Mouse (Mus musculus): ENCODE results near the gene Tmem88b. TPM values are rescaled to one million over a fixed set of nuclear protein-coding genes. Genes with fewer than 3 reads are reported as not detected.
A peak's percentile ranks its signal among the peaks of the same experiment; 100 is the strongest.

Gene Tmem88b
- polyA plus RNA-seq, 1 experiment from 2014 or later = 1.8 TPM

DNA sequence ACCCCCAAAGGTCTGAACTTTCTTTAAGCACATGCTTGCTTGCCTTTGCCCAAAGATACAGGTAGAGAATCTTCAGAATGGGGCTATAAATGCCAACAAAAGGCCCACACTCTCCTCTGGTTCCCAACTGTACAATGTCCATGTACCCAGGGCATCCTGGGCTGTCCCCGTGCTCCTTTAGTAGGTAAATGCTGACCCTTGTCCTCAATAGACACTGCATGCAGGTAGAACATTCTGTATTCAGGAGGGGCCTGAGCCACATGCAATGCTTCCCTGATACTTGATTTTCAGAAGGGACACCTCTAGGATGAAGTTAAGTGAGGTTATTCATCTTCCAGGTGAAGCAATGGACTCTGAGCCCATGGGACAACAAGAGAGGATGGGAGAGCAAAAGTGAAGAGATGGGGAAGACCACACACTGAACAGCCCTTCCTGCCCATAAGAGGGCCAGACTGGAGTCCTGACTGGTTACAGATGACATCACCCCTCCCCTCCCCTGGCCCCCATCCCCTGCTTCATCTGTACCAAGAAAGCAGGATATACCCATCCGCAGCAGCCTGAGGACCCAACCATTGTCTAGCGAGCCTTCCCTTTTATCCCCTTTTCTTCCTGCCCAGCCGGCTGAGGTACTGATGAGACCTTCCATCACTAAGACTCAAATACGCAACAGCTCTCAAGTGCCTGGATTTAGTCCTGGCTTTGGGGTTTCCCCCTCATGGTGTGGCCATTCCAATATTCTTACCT is 12.2 kb downstream of the Tmem88b start:
- Histone ChIP-seq H3K4me3 (ENCODE audit: low read length) (peak overlapping the region; percentile 42), H3K27ac (ENCODE audit: low read length) (no peak overlapping the region), H3K9me3 (replicated peaks; ENCODE audit: control insufficient read depth, low read length) (no peaks in the 10 kb centered on the region), H3K36me3 (ENCODE audit: control insufficient read depth, insufficient read depth) (no peaks in the 10 kb centered on the region), H3K9ac (ENCODE audit: low read length) (0 out of 2 replicates have a peak overlapping the region, but pooled peaks have one; percentile 49), H3K4me1 (ENCODE audit: control insufficient read depth, insufficient read depth, low read length) (peaks cover 41% of the 10 kb centered on the region), H3K4me2 (ENCODE audit: low read depth, low read length) (peak overlapping the region; percentile 65), H3K27me3 (ENCODE audit: control insufficient read depth, insufficient read depth, low read length) (peaks cover 22% of the 10 kb centered on the region)
- WGBS = 29% methylated on average over 5 of the region's 5 CpGs
- no peak for ATAC-seq (replicated peaks; ENCODE audit: extremely low read depth, insufficient read depth, low FRiP score)

DNA sequence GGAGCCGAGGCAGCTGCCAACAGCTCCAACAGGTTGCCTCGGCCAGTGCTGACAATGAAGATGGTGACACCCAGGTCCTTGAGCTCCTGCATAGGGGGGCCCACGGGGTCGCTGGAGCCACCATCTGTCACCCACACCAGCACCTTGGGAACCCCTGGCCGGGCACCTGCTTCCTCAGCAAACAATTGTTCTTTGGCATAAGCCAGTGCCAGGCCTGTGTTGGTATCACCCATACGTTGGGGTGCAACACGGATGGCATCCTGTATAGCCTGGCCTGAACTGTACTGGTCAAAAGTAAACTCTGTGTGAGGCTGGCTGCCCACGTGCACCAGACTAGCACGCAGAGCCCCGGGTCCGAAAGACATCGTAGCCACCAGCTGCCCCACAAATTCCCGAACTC is 12.9 kb downstream of the Tmem88b start:
- H3K36me3 ChIP-seq (ENCODE audit: control insufficient read depth, insufficient read depth) = no peaks in the 10 kb centered on the region
- peaks cover 22% of the 10 kb centered on the region for H3K27me3 ChIP-seq (ENCODE audit: control insufficient read depth, insufficient read depth, low read length)
- no peaks in the 10 kb centered on the region for H3K9me3 ChIP-seq (replicated peaks; ENCODE audit: control insufficient read depth, low read length)
- H3K27ac ChIP-seq (ENCODE audit: low read length) = no peak overlapping the region
- no peak overlapping the region for H3K4me2 ChIP-seq (ENCODE audit: low read depth, low read length)
- no peak for ATAC-seq (replicated peaks; ENCODE audit: extremely low read depth, insufficient read depth, low FRiP score)
- no peak overlapping the region for H3K4me3 ChIP-seq (ENCODE audit: low read length)
- WGBS = 86% methylated on average over 13 of the region's 13 CpGs
- H3K4me1 ChIP-seq (ENCODE audit: control insufficient read depth, insufficient read depth, low read length) = peaks cover 38% of the 10 kb centered on the region
- no peak overlapping the region for H3K9ac ChIP-seq (ENCODE audit: low read length)

DNA sequence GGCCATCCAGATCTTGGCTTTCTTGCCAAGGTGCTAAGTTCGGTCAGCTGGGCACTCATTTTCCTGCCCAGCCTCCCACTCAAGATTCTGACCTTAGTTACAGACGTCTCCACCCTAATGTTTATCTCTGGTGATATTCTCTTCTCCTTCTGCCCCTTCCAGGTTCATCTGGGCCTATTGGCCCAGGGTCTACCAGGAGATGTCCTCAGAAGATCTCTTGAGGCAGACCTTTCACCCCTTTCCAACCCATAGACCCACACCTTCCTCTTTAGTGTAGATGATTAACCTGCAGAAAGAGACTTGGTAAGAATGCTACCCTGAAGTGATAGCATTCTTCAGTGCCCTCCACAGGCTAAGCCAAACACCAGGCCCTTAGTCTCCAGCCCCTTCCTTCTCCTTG is 14.0 kb downstream of the Tmem88b start:
- H3K36me3 ChIP-seq (ENCODE audit: control insufficient read depth, insufficient read depth) = no peaks in the 10 kb centered on the region
- no peak overlapping the region for H3K4me3 ChIP-seq (ENCODE audit: low read length)
- H3K4me1 ChIP-seq (ENCODE audit: control insufficient read depth, insufficient read depth, low read length) = peaks cover 31% of the 10 kb centered on the region
- no peak for ATAC-seq (replicated peaks; ENCODE audit: extremely low read depth, insufficient read depth, low FRiP score)
- WGBS = 72% methylated on average over 2 of the region's 2 CpGs
- no peak overlapping the region for H3K27ac ChIP-seq (ENCODE audit: low read length)
- H3K9ac ChIP-seq (ENCODE audit: low read length) = no peak overlapping the region
- no peaks in the 10 kb centered on the region for H3K9me3 ChIP-seq (replicated peaks; ENCODE audit: control insufficient read depth, low read length)
- no peak overlapping the region for H3K4me2 ChIP-seq (ENCODE audit: low read depth, low read length)
- H3K27me3 ChIP-seq (ENCODE audit: control insufficient read depth, insufficient read depth, low read length) = peaks cover 22% of the 10 kb centered on the region

DNA sequence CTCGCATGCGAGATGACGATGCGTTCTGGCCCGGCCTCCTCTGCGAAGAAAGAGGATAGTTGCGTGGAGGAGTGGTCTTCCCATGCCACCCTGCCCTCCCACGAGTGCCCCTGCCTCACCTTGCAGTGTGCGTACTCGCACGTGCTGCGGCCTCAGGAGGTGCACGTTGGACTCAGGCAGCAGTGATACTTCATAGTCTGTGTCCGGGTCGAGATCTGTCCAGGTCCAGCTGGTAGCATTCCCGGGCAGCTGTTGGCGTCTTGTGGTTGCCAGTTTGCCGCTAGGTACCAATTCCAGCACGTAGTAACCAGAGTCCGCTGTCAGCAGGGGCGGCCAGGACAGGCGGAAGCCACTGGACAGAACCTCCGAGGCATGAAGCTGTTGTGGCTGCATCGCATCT is 15.0 kb downstream of the Tmem88b start:
- Histone ChIP-seq H3K27me3 (ENCODE audit: control insufficient read depth, insufficient read depth, low read length) (peaks cover 22% of the 10 kb centered on the region), H3K4me3 (ENCODE audit: low read length) (peak overlapping the region; percentile 65), H3K9me3 (replicated peaks; ENCODE audit: control insufficient read depth, low read length) (no peaks in the 10 kb centered on the region), H3K4me1 (ENCODE audit: control insufficient read depth, insufficient read depth, low read length) (peaks cover 22% of the 10 kb centered on the region), H3K27ac (ENCODE audit: low read length) (no peak overlapping the region), H3K9ac (ENCODE audit: low read length) (peak overlapping the region; percentile 85), H3K4me2 (ENCODE audit: low read depth, low read length) (peak overlapping the region; percentile 92), H3K36me3 (ENCODE audit: control insufficient read depth, insufficient read depth) (no peaks in the 10 kb centered on the region)
- 41% methylated on average over 24 of the region's 24 CpGs for WGBS
- ATAC-seq (replicated peaks; ENCODE audit: extremely low read depth, insufficient read depth, low FRiP score) = no peak

DNA sequence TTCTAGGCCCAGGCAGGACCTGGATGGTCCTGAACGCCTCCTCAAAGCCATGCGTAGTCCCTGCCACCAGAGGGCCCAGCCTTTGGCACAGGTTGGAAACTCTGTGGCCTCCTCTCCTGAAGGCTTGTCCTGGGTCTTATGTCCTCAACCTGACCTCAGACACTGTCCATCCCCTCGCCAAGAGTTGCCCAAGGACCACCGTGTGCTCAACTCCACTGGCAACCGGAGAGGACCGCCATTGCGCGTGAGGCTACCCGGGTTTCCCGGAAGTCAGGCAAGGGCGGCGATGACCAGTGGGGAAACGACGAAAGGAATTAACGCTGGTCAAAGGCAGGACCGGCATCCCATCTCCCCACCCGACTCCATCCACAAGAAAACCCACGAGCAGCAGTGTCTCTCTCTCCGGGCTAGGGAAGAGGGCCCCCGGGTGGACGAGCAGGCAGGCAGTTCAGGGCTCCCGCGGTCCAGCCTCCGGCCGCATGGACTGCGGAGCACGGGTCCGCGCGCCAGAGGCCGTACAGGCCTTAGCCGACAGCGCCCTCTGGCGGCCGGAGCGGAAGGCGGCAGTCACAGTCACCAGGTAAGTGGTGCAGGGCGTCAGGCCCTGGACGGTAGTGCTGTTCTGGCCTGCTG is 15.7 kb downstream of the Tmem88b start:
- Histone ChIP-seq H3K27ac (ENCODE audit: low read length) (peak overlapping the region; percentile 81), H3K27me3 (ENCODE audit: control insufficient read depth, insufficient read depth, low read length) (peaks cover 22% of the 10 kb centered on the region), H3K9ac (ENCODE audit: low read length) (peak overlapping the region; percentile 85), H3K4me2 (ENCODE audit: low read depth, low read length) (peak overlapping the region; percentile 92), H3K36me3 (ENCODE audit: control insufficient read depth, insufficient read depth) (no peaks in the 10 kb centered on the region), H3K9me3 (replicated peaks; ENCODE audit: control insufficient read depth, low read length) (no peaks in the 10 kb centered on the region), H3K4me1 (ENCODE audit: control insufficient read depth, insufficient read depth, low read length) (peaks cover 16% of the 10 kb centered on the region), H3K4me3 (ENCODE audit: low read length) (peak overlapping the region; percentile 65)
- 0% methylated on average over 39 of the region's 39 CpGs for WGBS
- peak; percentile 86 for ATAC-seq (replicated peaks; ENCODE audit: extremely low read depth, insufficient read depth, low FRiP score)

DNA sequence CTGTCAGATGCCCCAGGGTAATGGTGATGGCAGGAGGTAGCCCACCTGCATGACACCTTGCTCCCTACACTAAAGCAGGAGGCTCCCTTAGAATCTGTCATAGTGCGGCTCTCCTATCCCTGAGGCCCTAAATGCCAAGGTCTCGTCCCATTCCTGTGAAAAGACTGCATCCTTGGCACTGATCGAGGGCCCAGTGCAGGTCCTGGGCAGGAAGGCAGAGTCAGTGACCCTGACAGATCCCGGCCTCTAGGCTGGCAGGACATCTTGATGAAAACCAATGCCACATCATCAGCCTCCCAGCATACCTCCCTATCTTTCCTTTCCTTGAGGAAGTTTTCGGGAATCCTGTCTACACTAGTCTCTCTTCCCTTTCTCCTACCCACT is 16.2 kb downstream of the Tmem88b start:
- peak overlapping the region; percentile 65 for H3K4me3 ChIP-seq (ENCODE audit: low read length)
- H3K36me3 ChIP-seq (ENCODE audit: control insufficient read depth, insufficient read depth) = no peaks in the 10 kb centered on the region
- no peak for ATAC-seq (replicated peaks; ENCODE audit: extremely low read depth, insufficient read depth, low FRiP score)
- 56% methylated on average over 5 of the region's 5 CpGs for WGBS
- H3K9me3 ChIP-seq (replicated peaks; ENCODE audit: control insufficient read depth, low read length) = no peaks in the 10 kb centered on the region
- H3K27ac ChIP-seq (ENCODE audit: low read length) = no peak overlapping the region
- H3K4me2 ChIP-seq (ENCODE audit: low read depth, low read length) = peak overlapping the region; percentile 92
- H3K27me3 ChIP-seq (ENCODE audit: control insufficient read depth, insufficient read depth, low read length) = peaks cover 20% of the 10 kb centered on the region
- peak overlapping the region; percentile 85 for H3K9ac ChIP-seq (ENCODE audit: low read length)
- peaks cover 12% of the 10 kb centered on the region for H3K4me1 ChIP-seq (ENCODE audit: control insufficient read depth, insufficient read depth, low read length)

DNA sequence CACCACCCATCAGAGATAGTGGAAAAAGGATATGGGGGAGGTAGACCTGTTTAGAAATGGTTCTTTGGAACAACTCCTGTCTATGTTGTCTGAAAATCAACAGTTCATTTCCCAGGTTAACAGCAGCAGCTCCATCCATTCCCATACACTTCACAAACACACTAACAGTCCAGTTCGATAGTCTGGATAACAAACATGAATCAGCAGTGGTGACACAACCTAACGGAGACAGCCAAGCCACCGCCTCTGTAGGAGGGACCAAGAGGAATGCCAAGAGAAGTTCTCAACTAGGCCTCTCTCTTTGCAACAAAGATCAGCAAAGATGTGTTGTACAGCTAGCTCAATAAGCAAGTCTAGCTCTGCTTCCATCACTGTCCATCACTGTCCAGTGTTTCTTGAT is 23.3 kb downstream of the Tmem88b start:
- H3K4me2 ChIP-seq (ENCODE audit: low read depth, low read length) = no peak overlapping the region; the same call in 1 of the 2 replicates
- H3K27ac ChIP-seq (ENCODE audit: low read length) = no peak overlapping the region
- peaks cover 23% of the 10 kb centered on the region for H3K4me1 ChIP-seq (ENCODE audit: control insufficient read depth, insufficient read depth, low read length)
- no peak for ATAC-seq (replicated peaks; ENCODE audit: extremely low read depth, insufficient read depth, low FRiP score)
- no peaks in the 10 kb centered on the region for H3K9me3 ChIP-seq (replicated peaks; ENCODE audit: control insufficient read depth, low read length)
- no peaks in the 10 kb centered on the region for H3K27me3 ChIP-seq (ENCODE audit: control insufficient read depth, insufficient read depth, low read length)
- no peak overlapping the region for H3K4me3 ChIP-seq (ENCODE audit: low read length)
- WGBS = 81% methylated on average over 3 of the region's 3 CpGs
- H3K36me3 ChIP-seq (ENCODE audit: control insufficient read depth, insufficient read depth) = no peaks in the 10 kb centered on the region
- no peak overlapping the region for H3K9ac ChIP-seq (ENCODE audit: low read length)

DNA sequence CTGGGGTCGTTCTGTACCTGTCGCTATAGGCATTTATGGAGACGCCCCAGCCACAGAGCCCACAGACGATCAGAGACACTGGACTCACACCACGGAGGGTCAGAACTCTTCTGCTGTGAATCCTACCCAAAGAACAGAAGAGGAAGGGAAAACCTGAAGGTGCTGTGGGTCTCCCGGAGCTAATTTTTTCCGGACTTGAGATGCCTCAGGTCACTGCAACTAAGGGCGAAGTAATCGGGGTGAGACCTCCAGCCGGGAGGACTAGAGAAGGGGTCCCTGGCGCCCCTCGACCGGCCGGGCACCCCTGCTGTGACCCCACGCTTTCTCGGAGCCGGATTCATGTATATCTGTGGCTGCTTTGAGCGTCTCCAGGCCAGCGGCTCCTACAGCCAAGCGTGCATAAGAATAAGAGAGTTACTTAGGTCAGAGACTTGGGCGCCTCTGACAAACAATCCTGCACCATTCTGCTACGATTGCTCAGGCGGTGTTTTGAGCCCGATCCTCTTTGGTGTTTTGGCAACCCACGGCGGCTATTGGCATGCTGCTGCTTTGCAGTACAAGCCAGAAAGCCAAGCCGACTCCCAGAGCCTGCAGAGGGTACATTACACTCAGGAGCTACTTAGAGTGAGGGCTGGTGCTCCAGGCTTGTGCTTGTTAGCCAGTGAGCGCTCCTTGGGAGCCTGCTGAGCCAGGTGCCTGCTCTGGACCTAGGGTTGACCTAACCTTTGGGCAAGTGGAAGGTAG is 24.1 kb downstream of the Tmem88b start:
- Histone ChIP-seq H3K27me3 (ENCODE audit: control insufficient read depth, insufficient read depth, low read length) (no peaks in the 10 kb centered on the region), H3K9me3 (replicated peaks; ENCODE audit: control insufficient read depth, low read length) (no peaks in the 10 kb centered on the region), H3K9ac (ENCODE audit: low read length) (peak overlapping the region; percentile 88), H3K4me1 (ENCODE audit: control insufficient read depth, insufficient read depth, low read length) (peaks cover 31% of the 10 kb centered on the region), H3K36me3 (ENCODE audit: control insufficient read depth, insufficient read depth) (peaks cover 2% of the 10 kb centered on the region), H3K4me2 (ENCODE audit: low read depth, low read length) (peak overlapping the region; percentile 99), H3K27ac (ENCODE audit: low read length) (peak overlapping the region; percentile 54), H3K4me3 (ENCODE audit: low read length) (peak overlapping the region; percentile 84)
- 2% methylated on average over 28 of the region's 28 CpGs for WGBS
- ATAC-seq (replicated peaks; ENCODE audit: extremely low read depth, insufficient read depth, low FRiP score) = no peak
